ENCODE assay signal across 22 mouse cellular contexts in genomic region chr7:136032026-136032425, GRCm38 (mm10).
A peak's percentile ranks its signal among the peaks of the same experiment; 100 is the strongest.
DNase-seq lines count a peak whose midpoint lies in the region; ATAC-seq and TF ChIP-seq lines count a peak whose summit lies in the region.
"Had no signal": no experiment of that assay in that cellular context is flagged by ENCODE, and none has a peak within 500 bp of the region (broad histone marks: within the 10 kb centered on the region; RNA-seq: fewer than 3 reads in every experiment).

No protein-coding gene starts in this region.

- H3K9me3 ChIP-seq in heart, embryonic 15.5 days (replicated peaks) = no peaks in the 10 kb centered on the region
- no peaks in the 10 kb centered on the region for H3K9me3 ChIP-seq in heart, embryonic 10.5 days
- no peaks in the 10 kb centered on the region for H3K9me3 ChIP-seq in midbrain, embryonic 15.5 days
- H3K9me3 ChIP-seq: embryonic facial prominence, embryonic 15.5 days; forebrain, embryonic 10.5 days; heart, embryonic 13.5 days; hindbrain, embryonic 10.5 days; intestine, embryonic 15.5 days had no signal

- H3K4me2 ChIP-seq in heart, embryonic 15.5 days = no peak overlapping the region
- H3K4me2 ChIP-seq in midbrain, embryonic 15.5 days = no peak overlapping the region
- H3K4me2 ChIP-seq: embryonic facial prominence, embryonic 15.5 days; heart, embryonic 13.5 days; hindbrain, embryonic 14.5 days; intestine, embryonic 15.5 days had no signal

- no peak for TF ChIP-seq POLR2A in brain, embryonic 14.5 days (IDR thresholded peaks at IDR 0.05; ENCODE audit: borderline replicate concordance, extremely low read depth, insufficient read depth, insufficient read length, poor library complexity, severe bottlenecking)

- no peak overlapping the region for H3K4me3 ChIP-seq in heart, embryonic 15.5 days
- H3K4me3 ChIP-seq in heart, embryonic 10.5 days = no peak overlapping the region
- H3K4me3 ChIP-seq in midbrain, embryonic 15.5 days = no peak overlapping the region
- H3K4me3 ChIP-seq: embryonic facial prominence, embryonic 15.5 days; erythroblast, embryonic 14.5 days; forebrain, embryonic 10.5 days; heart, embryonic 13.5 days; hindbrain, embryonic 10.5 days; intestine, embryonic 15.5 days had no signal

- TF ChIP-seq CTCF in brain, embryonic 14.5 days (IDR thresholded peaks at IDR 0.05; ENCODE audit: borderline replicate concordance, extremely low read depth, insufficient read depth, insufficient read length) = no peak

- WGBS in heart, embryonic 15.5 days = 55% methylated on average over 6 of the region's 6 CpGs
- 81% methylated on average over 6 of the region's 6 CpGs for WGBS in heart, embryonic 10.5 days
- 78% methylated on average over 6 of the region's 6 CpGs for WGBS in midbrain, embryonic 15.5 days

- no peaks in the 10 kb centered on the region for H3K36me3 ChIP-seq in heart, embryonic 15.5 days
- H3K36me3 ChIP-seq in heart, embryonic 10.5 days = no peaks in the 10 kb centered on the region
- no peaks in the 10 kb centered on the region for H3K36me3 ChIP-seq in midbrain, embryonic 15.5 days (replicated peaks)
- H3K36me3 ChIP-seq: embryonic facial prominence, embryonic 15.5 days; forebrain, embryonic 10.5 days; heart, embryonic 13.5 days; hindbrain, embryonic 10.5 days; intestine, embryonic 15.5 days had no signal

- no peak overlapping the region for H3K9ac ChIP-seq in heart, embryonic 15.5 days
- H3K9ac ChIP-seq in midbrain, embryonic 15.5 days = no peak overlapping the region
- H3K9ac ChIP-seq: embryonic facial prominence, embryonic 15.5 days; heart, embryonic 13.5 days; hindbrain, embryonic 14.5 days; intestine, embryonic 15.5 days had no signal

- H3K4me1 ChIP-seq in heart, embryonic 15.5 days (replicated peaks) = peaks cover 5% of the 10 kb centered on the region
- H3K4me1 ChIP-seq in heart, embryonic 10.5 days = no peaks in the 10 kb centered on the region; the same call in 1 of the 2 replicates
- H3K4me1 ChIP-seq in midbrain, embryonic 15.5 days = no peaks in the 10 kb centered on the region
- H3K4me1 ChIP-seq: embryonic facial prominence, embryonic 15.5 days; forebrain, embryonic 10.5 days; hindbrain, embryonic 10.5 days; intestine, embryonic 15.5 days had no signal

- intact Hi-C loops in left cerebral cortex, postnatal 4 days (cut with DNase I) = no loop called here

- DNase-seq in heart, embryonic 10.5 days (ENCODE audit: low spot score) = no peak
- peak; percentile 42 for DNase-seq in left cerebral cortex, postnatal 4 days
- no peak for DNase-seq in left cerebral cortex, adult 8-10 months (ENCODE audit: low spot score in 2 of 2)
- peak; percentile 65 for DNase-seq in brain, embryonic 14.5 days (ENCODE audit: low read depth)
- DNase-seq: adrenal gland, adult 8-10 months; adrenal gland, postnatal 36 days; cerebellum, adult 11 months; cerebellum, adult 8-10 months; cerebellum, postnatal 14 days; embryo, embryonic 11 days; gastrocnemius, postnatal 10 days; heart, adult 18-20 months had no signal

- H3K27me3 ChIP-seq in heart, embryonic 15.5 days = no peaks in the 10 kb centered on the region
- no peaks in the 10 kb centered on the region for H3K27me3 ChIP-seq in heart, embryonic 10.5 days (ENCODE audit: insufficient read depth, poor library complexity, severe bottlenecking)
- H3K27me3 ChIP-seq in midbrain, embryonic 15.5 days (replicated peaks) = no peaks in the 10 kb centered on the region
- H3K27me3 ChIP-seq: embryonic facial prominence, embryonic 15.5 days; heart, embryonic 13.5 days; intestine, embryonic 15.5 days had no signal

- H3K27ac ChIP-seq in heart, embryonic 15.5 days = peak overlapping the region; percentile 26
- H3K27ac ChIP-seq in heart, embryonic 10.5 days = no peak overlapping the region
- no peak overlapping the region for H3K27ac ChIP-seq in midbrain, embryonic 15.5 days
- H3K27ac ChIP-seq: embryonic facial prominence, embryonic 15.5 days; forebrain, embryonic 10.5 days; heart, embryonic 13.5 days; hindbrain, embryonic 10.5 days; hindbrain, embryonic 14.5 days; intestine, embryonic 15.5 days had no signal

- peak; percentile 84 for ATAC-seq in heart, embryonic 15.5 days (replicated peaks; ENCODE audit: insufficient number of reproducible peaks, insufficient read depth, low FRiP score, low read depth)
- no peak for ATAC-seq in midbrain, embryonic 15.5 days (replicated peaks)
- ATAC-seq: forebrain, embryonic 16.5 days; intestine, embryonic 15.5 days had no signal

Comparison
In these comparisons a context has a peak if more than half of its experiments do, and no peak if none do; other contexts are left out.
1. DNase-seq: peak in left cerebral cortex, postnatal 4 days (single experiment) and brain, embryonic 14.5 days (single experiment); none in heart, embryonic 10.5 days (single experiment) and left cerebral cortex, adult 8-10 months (0 of 2).